Mouse (Mus musculus): ENCODE results near the gene Rnf115. TPM values are rescaled to one million over a fixed set of nuclear protein-coding genes. Genes with fewer than 3 reads are reported as not detected.

Gene Rnf115
- polyA plus RNA-seq, 1 experiment from 2014 or later: 43.3 TPM

- Histone ChIP-seq H3K9ac (replicated peaks; ENCODE audit: low read depth) (no peak overlapping the region), H3K4me2 (replicated peaks; ENCODE audit: low read depth, low read length) (no peak overlapping the region), H3K36me3 (ENCODE audit: insufficient read depth, low read length) (no peaks in the 10 kb centered on the region), H3K4me3 (ENCODE audit: low read depth, low read length) (no peak overlapping the region), H3K4me1 (ENCODE audit: insufficient read depth, low read depth, low read length) (no peaks in the 10 kb centered on the region), H3K27ac (ENCODE audit: low read length) (no peak overlapping the region), H3K27me3 (replicated peaks; ENCODE audit: insufficient read depth, low read length) (no peaks in the 10 kb centered on the region), H3K9me3 (ENCODE audit: low read length) (no peaks in the 10 kb centered on the region)
- ATAC-seq (no peak), DNase-seq (ENCODE audit: low spot score) (no peak)
- WGBS: 71% methylated on average over 7 of the region's 7 CpGs
- TF ChIP-seq EP300 (IDR thresholded peaks at IDR 0.05): no peak
- TF ChIP-seq CTCF (IDR thresholded peaks at IDR 0.05): no peak
These were observed 107.3 kb downstream of the Rnf115 start for GRCm38 (mm10) chr3:96834587-96835348.

- H3K9ac ChIP-seq (replicated peaks; ENCODE audit: low read depth): no peak overlapping the region
- WGBS: 27% methylated on average over 2 of the region's 2 CpGs
These were observed 109.0 kb downstream of the Rnf115 start for GRCm38 (mm10) chr3:96836414-96836813.

GRCm38 (mm10) chr3:96838996-96839645 is 111.7 kb downstream of the Rnf115 start:
- H3K27ac ChIP-seq (ENCODE audit: low read length): no peak overlapping the region
- DNase-seq (ENCODE audit: low spot score): no peak
- H3K36me3 ChIP-seq (ENCODE audit: insufficient read depth, low read length): no peaks in the 10 kb centered on the region
- 57% methylated on average over 7 of the region's 7 CpGs for WGBS
- no peaks in the 10 kb centered on the region for H3K9me3 ChIP-seq (ENCODE audit: low read length)
- no peak for ATAC-seq
- no peak overlapping the region for H3K4me2 ChIP-seq (replicated peaks; ENCODE audit: low read depth, low read length)
- no peak overlapping the region for H3K4me3 ChIP-seq (ENCODE audit: low read depth, low read length)
- TF ChIP-seq CTCF (IDR thresholded peaks at IDR 0.05) (no peak), EP300 (IDR thresholded peaks at IDR 0.05) (no peak)
- H3K9ac ChIP-seq (replicated peaks; ENCODE audit: low read depth): no peak overlapping the region
- H3K27me3 ChIP-seq (replicated peaks; ENCODE audit: insufficient read depth, low read length): no peaks in the 10 kb centered on the region
- H3K4me1 ChIP-seq (ENCODE audit: insufficient read depth, low read depth, low read length): no peaks in the 10 kb centered on the region

More at GRCm38 (mm10) chr3:96836414-96836813, 109.0 kb downstream of the Rnf115 start:
- TF ChIP-seq CTCF (IDR thresholded peaks at IDR 0.05): no peak
- TF ChIP-seq EP300 (IDR thresholded peaks at IDR 0.05): peak; percentile 34; the same call in 1 of the 2 replicates
- no peaks in the 10 kb centered on the region for H3K36me3 ChIP-seq (ENCODE audit: insufficient read depth, low read length)
- H3K9me3 ChIP-seq (ENCODE audit: low read length): no peaks in the 10 kb centered on the region
- no peak overlapping the region for H3K27ac ChIP-seq (ENCODE audit: low read length)
- H3K4me1 ChIP-seq (ENCODE audit: insufficient read depth, low read depth, low read length): no peaks in the 10 kb centered on the region
- H3K27me3 ChIP-seq (replicated peaks; ENCODE audit: insufficient read depth, low read length): no peaks in the 10 kb centered on the region
- DNase-seq (ENCODE audit: low spot score): peak; percentile 39
- no peak overlapping the region for H3K4me2 ChIP-seq (replicated peaks; ENCODE audit: low read depth, low read length)
- ATAC-seq: peak; percentile 72
- no peak overlapping the region for H3K4me3 ChIP-seq (ENCODE audit: low read depth, low read length)

Other genes starting within 250 kb of the Rnf115 start
- gene Hfe2, start 202.5 kb upstream of the Rnf115 start, polyA plus RNA-seq (2015; fragmentation: Nextera tagmentation; extraction: Ambion mirVana): 0.27 and 0.35 TPM in 2 replicates
- gene Txnip, start 169.7 kb upstream of the Rnf115 start, polyA plus RNA-seq (2015; fragmentation: Nextera tagmentation; extraction: Ambion mirVana): 468 and 502 TPM in 2 replicates
- gene Gm16253, start 150.7 kb upstream of the Rnf115 start, polyA plus RNA-seq (2015; fragmentation: Nextera tagmentation; extraction: Ambion mirVana): 0.73 and 0.78 TPM in 2 replicates
- gene Polr3gl, start 133.5 kb upstream of the Rnf115 start, polyA plus RNA-seq (2015; fragmentation: Nextera tagmentation; extraction: Ambion mirVana): 36.7 and 43.2 TPM in 2 replicates
- 0.18 and 0.37 TPM in 2 replicates for gene Ankrd34a, start 131.0 kb upstream of the Rnf115 start, polyA plus RNA-seq (2015; fragmentation: Nextera tagmentation; extraction: Ambion mirVana)
- gene Lix1l, start 126.5 kb upstream of the Rnf115 start, polyA plus RNA-seq (2015; fragmentation: Nextera tagmentation; extraction: Ambion mirVana): 5.4 TPM in 2 replicates
- gene Rbm8a, start 97.7 kb upstream of the Rnf115 start, polyA plus RNA-seq (2015; fragmentation: Nextera tagmentation; extraction: Ambion mirVana): 90.3 and 91.4 TPM in 2 replicates
- gene Pex11b, start 92.3 kb upstream of the Rnf115 start, polyA plus RNA-seq (2015; fragmentation: Nextera tagmentation; extraction: Ambion mirVana): 49.8 and 56.6 TPM in 2 replicates
- gene Gm42957, start 92.2 kb upstream of the Rnf115 start, polyA plus RNA-seq (2015; fragmentation: Nextera tagmentation; extraction: Ambion mirVana): not detected in 2 replicates
- 0.31 TPM in 2 replicates for gene Itga10, start 82.1 kb upstream of the Rnf115 start, polyA plus RNA-seq (2015; fragmentation: Nextera tagmentation; extraction: Ambion mirVana)
- gene Ankrd35, start 57.5 kb upstream of the Rnf115 start, polyA plus RNA-seq (2015; fragmentation: Nextera tagmentation; extraction: Ambion mirVana): 0.42 and 0.44 TPM in 2 replicates
- gene Pias3, start 31.3 kb upstream of the Rnf115 start, polyA plus RNA-seq (2015; fragmentation: Nextera tagmentation; extraction: Ambion mirVana): 26.9 and 31.1 TPM in 2 replicates
- gene Nudt17, start 19.1 kb upstream of the Rnf115 start, polyA plus RNA-seq (2015; fragmentation: Nextera tagmentation; extraction: Ambion mirVana): 5.3 and 5.8 TPM in 2 replicates
- 17.9 and 19.2 TPM in 2 replicates for gene Polr3c, start within 50 bp of the Rnf115 start, polyA plus RNA-seq (2015; fragmentation: Nextera tagmentation; extraction: Ambion mirVana)
- gene Pdzk1, start 101.6 kb downstream of the Rnf115 start, polyA plus RNA-seq (2015; fragmentation: Nextera tagmentation; extraction: Ambion mirVana): 0.06 and 0.17 TPM in 2 replicates
- 0.39 and 0.42 TPM in 2 replicates for gene Cd160, start 101.7 kb downstream of the Rnf115 start, polyA plus RNA-seq (2015; fragmentation: Nextera tagmentation; extraction: Ambion mirVana)
- 48.3 and 57.0 TPM in 2 replicates for gene Gja5, start 177.0 kb downstream of the Rnf115 start, polyA plus RNA-seq (2015; fragmentation: Nextera tagmentation; extraction: Ambion mirVana)
- gene Gpr89, start 177.7 kb downstream of the Rnf115 start, polyA plus RNA-seq (2015; fragmentation: Nextera tagmentation; extraction: Ambion mirVana): 20.9 and 26.4 TPM in 2 replicates
- gene Gja8, start 198.4 kb downstream of the Rnf115 start, polyA plus RNA-seq (2015; fragmentation: Nextera tagmentation; extraction: Ambion mirVana): not detected in 2 replicates